Mouse (Mus musculus) heart, embryonic 11.5 days (tissue): ENCODE data around the gene Ttll7. TPM values are rescaled to one million over a fixed set of nuclear protein-coding genes. Genes with fewer than 3 reads are reported as not detected.

Source experiments
- ATAC-seq: fragments of 200-750 bp; cut with Nextera tagmentation; replicated peaks from 2 replicates; pipeline ENCODE4 v1.8.0; 2017; ENCODE audit warnings: moderate library complexity; ENCODE audit not compliant: insufficient number of reproducible peaks, low FRiP score, low TSS enrichment
- H3K27ac ChIP-seq: fragments of 300-500 bp; sonication (generic); 2 replicates; pipeline ENCODE4 v1.5.1; 2014; ENCODE audit warnings: mild to moderate bottlenecking, low read depth, low read length
- H3K27me3 ChIP-seq: fragments of 300-500 bp; sonication (generic); 2 replicates; pipeline ENCODE4 v1.6.1; 2014; ENCODE audit warnings: mild to moderate bottlenecking, low read length, mixed read lengths; ENCODE audit not compliant: control insufficient read depth, insufficient read depth
- H3K36me3 ChIP-seq: fragments of 300-500 bp; sonication (generic); 2 replicates; pipeline ENCODE4 v1.6.1; 2014; ENCODE audit warnings: mild to moderate bottlenecking, low read length, moderate library complexity, mixed read lengths; ENCODE audit not compliant: control insufficient read depth, insufficient read depth
- H3K4me1 ChIP-seq: fragments of 300-500 bp; sonication (generic); 2 replicates; pipeline ENCODE4 v1.6.1; 2014; ENCODE audit warnings: low read length; ENCODE audit not compliant: control insufficient read depth, insufficient read depth
- H3K4me2 ChIP-seq: fragments of 300-500 bp; sonication (generic); 2 replicates; pipeline ENCODE4 v1.6.1; 2014; ENCODE audit warnings: mild to moderate bottlenecking, moderate library complexity
- H3K4me3 ChIP-seq: fragments of 300-500 bp; sonication (generic); 2 replicates; pipeline ENCODE4 v1.5.1; 2014; ENCODE audit warnings: low read depth, low read length
- H3K9ac ChIP-seq: fragments of 300-500 bp; sonication (generic); 2 replicates; pipeline ENCODE4 v1.6.1; 2014; ENCODE audit warnings: mild to moderate bottlenecking, low read depth, low read length, moderate library complexity
- H3K9me3 ChIP-seq: fragments of 300-500 bp; sonication (generic); replicated peaks from 2 replicates; pipeline ENCODE4 v1.6.1; 2016; ENCODE audit warnings: low read length; ENCODE audit not compliant: control insufficient read depth
- WGBS: fragments of 180-500 bp; shearing (Covaris S2); extraction: QIAGEN DNeasy Blood & Tissue Kit; methylation state at CpG from one replicate; pipeline ENCODE4 v1.1.7; 2014; ENCODE audit not compliant: insufficient replicate concordance; 5-methylcytosine and 5-hydroxymethylcytosine counted together
- polyA plus RNA-seq: library from polyadenylated mRNA; unstranded; fragments of >200 nt; fragmentation: Nextera tagmentation; extraction: Ambion mirVana; gene quantifications from 2 replicates; pipeline ENCODE4 v1.2.1, GENCODE M21; 2014

Ttll7 gene
- polyA plus RNA-seq, 1 experiment from 2014 or later = 3.3 TPM

DNA sequence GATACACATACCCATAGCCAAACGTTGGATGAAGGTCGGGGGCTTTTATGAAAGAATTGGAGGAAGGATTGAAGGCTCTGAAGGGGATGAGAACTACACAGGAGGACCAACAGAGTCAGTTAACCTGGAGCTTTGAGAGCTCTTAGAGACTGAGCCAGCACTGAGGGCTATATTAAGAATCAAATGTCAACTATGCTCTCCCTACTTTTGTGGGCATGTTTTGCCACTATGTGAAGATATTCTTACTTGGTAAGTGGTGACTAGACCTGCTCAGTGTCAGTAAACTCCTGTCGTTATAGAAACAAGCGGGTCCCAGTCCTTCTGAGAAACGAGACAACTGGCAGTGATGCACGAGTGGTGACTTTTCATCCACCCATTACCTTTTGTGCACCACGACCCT is 176.2 kb downstream of the Ttll7 start:
- H3K36me3 ChIP-seq = no peaks in the 10 kb centered on the region
- H3K4me2 ChIP-seq = no peak overlapping the region
- no peaks in the 10 kb centered on the region for H3K9me3 ChIP-seq
- WGBS = 72% methylated on average over 7 of the region's 7 CpGs
- no peaks in the 10 kb centered on the region for H3K27me3 ChIP-seq
- H3K9ac ChIP-seq = no peak overlapping the region
- H3K4me3 ChIP-seq = no peak overlapping the region
- H3K27ac ChIP-seq = no peak overlapping the region
- ATAC-seq = no peak
- no peaks in the 10 kb centered on the region for H3K4me1 ChIP-seq

DNA sequence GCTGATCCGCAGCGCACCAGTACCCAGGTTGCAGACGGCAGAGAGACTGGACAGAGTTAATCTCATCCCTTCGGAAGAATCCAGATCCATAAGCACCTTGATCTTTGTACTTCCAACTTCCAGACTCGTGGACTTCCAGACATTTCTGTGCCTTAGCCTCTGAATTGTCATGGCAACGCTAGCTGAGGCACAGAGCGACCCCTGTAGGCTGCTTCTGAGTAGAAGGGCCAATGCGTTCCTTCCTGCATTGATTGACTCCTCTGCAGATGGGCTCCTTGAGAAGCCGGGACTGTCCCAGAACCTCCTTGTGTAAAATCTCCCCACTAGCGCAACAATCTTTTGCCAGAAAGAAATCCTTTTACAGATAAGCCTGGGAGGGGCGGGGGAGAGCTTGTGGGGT is 177.6 kb downstream of the Ttll7 start:
- Histone ChIP-seq H3K27ac (no peak overlapping the region), H3K36me3 (no peaks in the 10 kb centered on the region), H3K4me1 (no peaks in the 10 kb centered on the region), H3K9me3 (no peaks in the 10 kb centered on the region), H3K9ac (no peak overlapping the region), H3K4me2 (no peak overlapping the region), H3K27me3 (no peaks in the 10 kb centered on the region), H3K4me3 (no peak overlapping the region)
- WGBS = 72% methylated on average over 11 of the region's 11 CpGs
- ATAC-seq = no peak

- no peak overlapping the region for H3K4me3 ChIP-seq
- no peaks in the 10 kb centered on the region for H3K4me1 ChIP-seq
- no peak for ATAC-seq
- H3K36me3 ChIP-seq = no peaks in the 10 kb centered on the region
- H3K9me3 ChIP-seq = no peaks in the 10 kb centered on the region
- no peak overlapping the region for H3K4me2 ChIP-seq
- H3K27me3 ChIP-seq = no peaks in the 10 kb centered on the region
- H3K9ac ChIP-seq = no peak overlapping the region
- WGBS = 45% methylated on average over 11 of the region's 11 CpGs
- no peak overlapping the region for H3K27ac ChIP-seq
These were observed 178.2 kb downstream of the Ttll7 start for GRCm38 (mm10) chr3:147030266-147030880.

Other genes with a start within 250 kb of the Ttll7 start
- gene Dnase2b, start 236.8 kb upstream of the Ttll7 start, polyA plus RNA-seq = not detected in 2 replicates
- not detected in 2 replicates for gene 4930503B20Rik, start 201.1 kb upstream of the Ttll7 start, polyA plus RNA-seq
- gene Samd13, start 166.8 kb upstream of the Ttll7 start, polyA plus RNA-seq = 1.2 and 1.7 TPM in 2 replicates
- 46.3 and 54.1 TPM in 2 replicates for gene Prkacb, start 39.4 kb upstream of the Ttll7 start, polyA plus RNA-seq